Mouse (Mus musculus): ENCODE measurements at regions not wholly inside any gene's neighbourhood (a gene's known extent, or its start where the extent isn't known, plus 50 kb on each side); places are given as distances from the start of the nearest gene placed in this dataset.

- no peaks in the 10 kb centered on the region for H3K27me3 ChIP-seq (replicated peaks; ENCODE audit: control insufficient read depth, insufficient read depth, low read length)
- no peak overlapping the region for H3K4me2 ChIP-seq (ENCODE audit: low read depth, low read length)
- no peaks in the 10 kb centered on the region for H3K36me3 ChIP-seq (ENCODE audit: control insufficient read depth, insufficient read depth, low read length)
- no peak for ATAC-seq
- no peak overlapping the region for H3K27ac ChIP-seq (ENCODE audit: low read length)
- WGBS: 22% methylated on average over 13 of the region's 13 CpGs
- no peak overlapping the region for H3K9ac ChIP-seq (ENCODE audit: low read depth, low read length)
- H3K9me3 ChIP-seq (ENCODE audit: control insufficient read depth, low read length): no peaks in the 10 kb centered on the region
- H3K4me3 ChIP-seq (ENCODE audit: low read length): no peak overlapping the region
- H3K4me1 ChIP-seq (ENCODE audit: control insufficient read depth, insufficient read depth, low read length): no peaks in the 10 kb centered on the region
These were observed 59.0 kb upstream of the Slc30a5 start for GRCm38 (mm10) chr13:100892204-100892603.

- no peak overlapping the region for H3K4me2 ChIP-seq (ENCODE audit: low read depth, low read length)
- WGBS: 71% methylated on average over 6 of the region's 6 CpGs
These were observed 57.2 kb upstream of the Slc30a5 start for GRCm38 (mm10) chr13:100890457-100890856.

DNA sequence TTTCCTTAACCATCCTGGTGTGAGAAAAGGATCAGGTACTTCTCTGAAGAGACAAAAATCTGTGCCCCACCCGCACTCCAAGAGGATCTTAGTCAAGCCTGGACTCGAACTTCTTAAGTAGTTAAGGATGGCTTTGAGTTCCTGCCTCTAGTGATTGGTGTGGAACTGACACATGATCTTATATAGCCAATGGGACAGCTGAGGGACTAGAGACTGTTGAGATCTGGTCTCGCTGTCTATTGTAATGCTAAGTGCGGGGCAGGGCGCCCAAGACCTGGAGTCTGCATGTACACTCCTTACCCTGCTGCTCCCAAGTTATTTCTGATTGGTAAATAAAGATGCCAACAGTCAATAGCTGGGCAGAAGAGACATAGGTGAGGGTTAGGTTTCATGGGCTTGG lies 55.3 kb upstream of the Slc30a5 start:
- WGBS: 85% methylated on average over 5 of the region's 5 CpGs
- ATAC-seq: no peak
- H3K27me3 ChIP-seq (replicated peaks; ENCODE audit: control insufficient read depth, insufficient read depth, low read length): 0 out of 2 replicates have a peak, but pooled peaks cover 2% of the 10 kb centered on the region
- H3K4me3 ChIP-seq (ENCODE audit: low read length): no peak overlapping the region
- no peaks in the 10 kb centered on the region for H3K36me3 ChIP-seq (ENCODE audit: control insufficient read depth, insufficient read depth, low read length)
- no peak overlapping the region for H3K4me2 ChIP-seq (ENCODE audit: low read depth, low read length)
- no peak overlapping the region for H3K27ac ChIP-seq (ENCODE audit: low read length)
- H3K9me3 ChIP-seq (ENCODE audit: control insufficient read depth, low read length): no peaks in the 10 kb centered on the region
- H3K4me1 ChIP-seq (ENCODE audit: control insufficient read depth, insufficient read depth, low read length): no peaks in the 10 kb centered on the region
- H3K9ac ChIP-seq (ENCODE audit: low read depth, low read length): no peak overlapping the region

More at GRCm38 (mm10) chr13:100890457-100890856, 57.2 kb upstream of the Slc30a5 start:
- Histone ChIP-seq H3K36me3 (ENCODE audit: control insufficient read depth, insufficient read depth, low read length) (no peaks in the 10 kb centered on the region), H3K27me3 (replicated peaks; ENCODE audit: control insufficient read depth, insufficient read depth, low read length) (0 out of 2 replicates have a peak, but pooled peaks cover 2% of the 10 kb centered on the region), H3K27ac (ENCODE audit: low read length) (no peak overlapping the region), H3K9ac (ENCODE audit: low read depth, low read length) (no peak overlapping the region), H3K9me3 (ENCODE audit: control insufficient read depth, low read length) (no peaks in the 10 kb centered on the region), H3K4me3 (ENCODE audit: low read length) (no peak overlapping the region), H3K4me1 (ENCODE audit: control insufficient read depth, insufficient read depth, low read length) (no peaks in the 10 kb centered on the region)
- no peak for ATAC-seq

- Histone ChIP-seq H3K27me3 (replicated peaks; ENCODE audit: control insufficient read depth, insufficient read depth, low read length) (0 out of 2 replicates have a peak, but pooled peaks cover 2% of the 10 kb centered on the region), H3K36me3 (ENCODE audit: control insufficient read depth, insufficient read depth, low read length) (no peaks in the 10 kb centered on the region), H3K4me1 (ENCODE audit: control insufficient read depth, insufficient read depth, low read length) (no peaks in the 10 kb centered on the region), H3K9me3 (ENCODE audit: control insufficient read depth, low read length) (no peaks in the 10 kb centered on the region), H3K9ac (ENCODE audit: low read depth, low read length) (no peak overlapping the region), H3K27ac (ENCODE audit: low read length) (no peak overlapping the region), H3K4me2 (ENCODE audit: low read depth, low read length) (no peak overlapping the region), H3K4me3 (ENCODE audit: low read length) (no peak overlapping the region)
- no peak for ATAC-seq
- WGBS: 83% methylated on average over 8 of the region's 8 CpGs
These were observed 50.5 kb upstream of the Slc30a5 start for GRCm38 (mm10) chr13:100883711-100884110.

All from intestine, embryonic 16.5 days (tissue).